Mouse (Mus musculus): ENCODE measurements around the gene Clptm1.

- TF ChIP-seq CTCF (IDR thresholded peaks at IDR 0.05) (no peak), EP300 (IDR thresholded peaks at IDR 0.05) (no peak)
Measured at GRCm38 (mm10) chr7:19682979-19683378, 18.1 kb upstream of the Clptm1 start.

Data from lung, postnatal 0 days (tissue).